Mouse (Mus musculus): ENCODE data around the gene Olfr1008.
"Not testable (repeated sequence)": the region's sequence is repeated elsewhere in the genome, so short reads cannot be mapped to it uniquely, and the experiment has no call there.

Olfr1008 gene

GRCm38 (mm10) chr2:85689131-85689530, at the start of gene Olfr1008:
TSS of gene Olfr1008 (plus strand) at chr2:85689431.
- ATAC-seq (ENCODE audit: low TSS enrichment) = no peak

- ATAC-seq (ENCODE audit: low TSS enrichment) = no peak
Observed at GRCm38 (mm10) chr2:85650604-85651003, 38.6 kb upstream of the Olfr1008 start, which contains the start of gene Olfr1002. TSS of gene Olfr1002 (minus strand) at chr2:85650704.

GRCm38 (mm10) chr2:85664355-85664754, 24.9 kb upstream of the Olfr1008 start, which contains the start of gene Olfr154:
TSS of gene Olfr154 (minus strand) at chr2:85664455.
- not testable (repeated sequence) for ATAC-seq (ENCODE audit: low TSS enrichment)

GRCm38 (mm10) chr2:85678667-85679066, 10.6 kb upstream of the Olfr1008 start, which contains the start of gene Olfr1006:
TSS of gene Olfr1006 (minus strand) at chr2:85678767.
- no peak for ATAC-seq (ENCODE audit: low TSS enrichment)

GRCm38 (mm10) chr2:85710680-85711079, 21.4 kb downstream of the Olfr1008 start:
- ATAC-seq (ENCODE audit: low TSS enrichment) = not testable (repeated sequence)

- ATAC-seq (ENCODE audit: low TSS enrichment) = no peak
Observed at GRCm38 (mm10) chr2:85711159-85711558, 21.9 kb downstream of the Olfr1008 start.

DNA sequence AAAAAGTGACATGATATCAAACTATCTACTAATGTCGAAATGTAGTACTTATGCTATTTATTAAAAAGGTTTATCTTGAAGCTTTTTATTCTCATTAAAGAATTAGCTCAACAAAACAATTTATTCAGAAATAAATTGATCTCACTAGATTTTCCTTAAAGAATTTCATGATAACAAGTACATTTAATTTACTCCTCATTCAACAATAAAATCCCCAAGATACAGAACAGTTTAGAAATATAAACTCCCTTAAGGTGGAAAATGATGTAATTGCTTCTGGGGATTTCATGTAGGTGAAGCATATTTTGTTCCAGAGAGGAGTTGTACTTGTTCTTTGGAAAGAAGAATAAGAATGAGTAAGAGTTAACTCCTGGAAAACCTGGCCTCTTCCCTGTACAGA, 25.9 kb downstream of the Olfr1008 start, which contains the start of gene Olfr1009:
Olfr1009 (plus strand) TSS at position 301 of the 400 bp plus-strand sequence.
- ATAC-seq (ENCODE audit: low TSS enrichment) = no peak

- ATAC-seq (ENCODE audit: low TSS enrichment) = peak; percentile 50; the same call in 1 of the 2 replicates
Observed at GRCm38 (mm10) chr2:85725793-85726192, 36.6 kb downstream of the Olfr1008 start.

Measured in frontal cortex, adult (tissue).